Mouse (Mus musculus): Measurements from ENCODE around the gene Adamtsl5.

GRCm38 (mm10) chr10:80324120-80325037, 23.8 kb downstream of the Adamtsl5 start:
- TF ChIP-seq POLR2A (IDR thresholded peaks at IDR 0.05; ENCODE audit: extremely low read depth, insufficient read depth, low read length) = no peak
- TF ChIP-seq CTCF (IDR thresholded peaks at IDR 0.05; ENCODE audit: low read depth, low read length) = 0 out of 2 replicates have a peak, but pooled peaks have one; percentile 16
